Mouse (Mus musculus): ENCODE measurements around the gene Npsr1. TPM values are rescaled to one million over a fixed set of nuclear protein-coding genes. Genes with fewer than 3 reads are reported as not detected.

The Npsr1 gene
- total and polyA plus RNA-seq, 3 experiments, result 0.13 TPM; not detected in 1

GRCm38 (mm10) chr9:24098526-24098925, 730 bp downstream of the Npsr1 start (continued):
- TF ChIP-seq TCF12 (IDR thresholded peaks at IDR 0.05; ENCODE audit: low read depth, low read length), result 0 out of 2 replicates have a peak, but pooled peaks have one; percentile 23
- no peak for TF ChIP-seq ZC3H11A (IDR thresholded peaks at IDR 0.05; ENCODE audit: low read depth, low read length)
- TF ChIP-seq RCOR1 (conservative IDR thresholded peaks at IDR 0.05; ENCODE audit: low read depth, low read length), result no peak
- TF ChIP-seq POLR2A (IDR thresholded peaks at IDR 0.05; ENCODE audit: low read depth, low read length), result no peak
- no peak for TF ChIP-seq JUN (IDR thresholded peaks at IDR 0.05; ENCODE audit: insufficient read depth, low read depth, low read length)
- no peak for TF ChIP-seq ZMIZ1 (IDR thresholded peaks at IDR 0.05; ENCODE audit: low read depth, low read length)
- no peak for TF ChIP-seq POLR2AphosphoS2 (IDR thresholded peaks at IDR 0.05; ENCODE audit: low read depth, low read length)

- TF ChIP-seq USF2 (conservative IDR thresholded peaks at IDR 0.05; ENCODE audit: low read depth, low read length), result no peak
- TF ChIP-seq PAX5 (IDR thresholded peaks at IDR 0.05; ENCODE audit: low read length), result no peak
- no peak for TF ChIP-seq MEF2A (IDR thresholded peaks at IDR 0.05; ENCODE audit: borderline replicate concordance, low read depth, low read length)
- no peak for TF ChIP-seq BHLHE40 (IDR thresholded peaks at IDR 0.05; ENCODE audit: low read depth, low read length)
- TF ChIP-seq ETS1 (conservative IDR thresholded peaks at IDR 0.05; ENCODE audit: low read depth, low read length), result no peak
- no peak for TF ChIP-seq ZC3H11A (IDR thresholded peaks at IDR 0.05; ENCODE audit: low read depth, low read length)
- no peak for TF ChIP-seq SIN3A (IDR thresholded peaks at IDR 0.05; ENCODE audit: low read length)
- no peak for TF ChIP-seq USF1 (IDR thresholded peaks at IDR 0.05; ENCODE audit: low read depth, low read length)
- no peak for TF ChIP-seq CTCF (conservative IDR thresholded peaks at IDR 0.05 in 1 of 2, IDR thresholded peaks at IDR 0.05 in 1 of 2; ENCODE audit: low read depth in 2 of 2, low read length in 2 of 2)
- TF ChIP-seq ZMIZ1 (IDR thresholded peaks at IDR 0.05; ENCODE audit: low read depth, low read length), result no peak
- no peak for TF ChIP-seq IRF4 (IDR thresholded peaks at IDR 0.05; ENCODE audit: low read depth, low read length)
- TF ChIP-seq MXI1 (IDR thresholded peaks at IDR 0.05; ENCODE audit: low read depth, low read length), result no peak
- TF ChIP-seq EP300 (IDR thresholded peaks at IDR 0.05; ENCODE audit: low read length), result no peak; the same call in 1 of the 2 replicates
- TF ChIP-seq E2F4 (IDR thresholded peaks at IDR 0.05; ENCODE audit: insufficient replicate concordance, low read depth, low read length), result no peak
- TF ChIP-seq ELF1 (IDR thresholded peaks at IDR 0.05; ENCODE audit: low read depth, low read length), result no peak
- TF ChIP-seq ZKSCAN1 (IDR thresholded peaks at IDR 0.05; ENCODE audit: borderline replicate concordance, low read depth, low read length), result no peak
- H3K79me2 ChIP-seq (replicated peaks; ENCODE audit: control insufficient read depth, extremely low read depth, insufficient read depth, poor library complexity, severe bottlenecking), result no peaks in the 10 kb centered on the region
- peak overlapping the region; percentile 32; the same call in 1 of the 2 replicates for H3K27ac ChIP-seq (ENCODE audit: insufficient read depth, low read depth)
- no peaks in the 10 kb centered on the region for H3K36me3 ChIP-seq (replicated peaks in 1 of 2; ENCODE audit: control insufficient read depth in 1 of 2, insufficient read depth in 1 of 2, low read length in 1 of 2)
- peak overlapping the region; percentile 52; the same call in 1 of the 2 replicates for H3K9ac ChIP-seq (ENCODE audit: insufficient read depth, low read depth)
- peak overlapping the region; percentile 48 for H3K4me2 ChIP-seq (ENCODE audit: insufficient read depth, low read depth, poor library complexity, severe bottlenecking)
- DNase-seq (ENCODE audit: extremely low read depth), result no peak
- no peaks in the 10 kb centered on the region for H3K27me3 ChIP-seq (replicated peaks)
- dilution Hi-C loops (cut with MboI; ENCODE audit: extremely low pct_ligation_motif_present, extremely low pct_unique_long_range_greater_than_20kb, low sequenced_read_pairs) (no loop called here), in situ Hi-C loops (cut with MboI; ENCODE audit: low pct_ligation_motif_present, low pct_unique_long_range_greater_than_20kb, low sequenced_read_pairs) (no loop called here)
- no peaks in the 10 kb centered on the region for H3K9me3 ChIP-seq (replicated peaks; ENCODE audit: low read length)
- no peak overlapping the region for H3K4me3 ChIP-seq (replicated peaks in 1 of 3; ENCODE audit: low read depth in 2 of 3, low read length in 2 of 3, poor library complexity in 1 of 3)
- H3K4me1 ChIP-seq (ENCODE audit: control insufficient read depth in 1 of 2, insufficient read depth in 2 of 2), result peaks cover 17 to 33% of the 10 kb centered on the region in 2 experiments
Observed at GRCm38 (mm10) chr9:24099631-24100030, 1.8 kb downstream of the Npsr1 start.

Data from CH12.LX (cell line).